Comparison of ENCODE assay signal across 8 mouse cellular contexts in the genomic region with DNA sequence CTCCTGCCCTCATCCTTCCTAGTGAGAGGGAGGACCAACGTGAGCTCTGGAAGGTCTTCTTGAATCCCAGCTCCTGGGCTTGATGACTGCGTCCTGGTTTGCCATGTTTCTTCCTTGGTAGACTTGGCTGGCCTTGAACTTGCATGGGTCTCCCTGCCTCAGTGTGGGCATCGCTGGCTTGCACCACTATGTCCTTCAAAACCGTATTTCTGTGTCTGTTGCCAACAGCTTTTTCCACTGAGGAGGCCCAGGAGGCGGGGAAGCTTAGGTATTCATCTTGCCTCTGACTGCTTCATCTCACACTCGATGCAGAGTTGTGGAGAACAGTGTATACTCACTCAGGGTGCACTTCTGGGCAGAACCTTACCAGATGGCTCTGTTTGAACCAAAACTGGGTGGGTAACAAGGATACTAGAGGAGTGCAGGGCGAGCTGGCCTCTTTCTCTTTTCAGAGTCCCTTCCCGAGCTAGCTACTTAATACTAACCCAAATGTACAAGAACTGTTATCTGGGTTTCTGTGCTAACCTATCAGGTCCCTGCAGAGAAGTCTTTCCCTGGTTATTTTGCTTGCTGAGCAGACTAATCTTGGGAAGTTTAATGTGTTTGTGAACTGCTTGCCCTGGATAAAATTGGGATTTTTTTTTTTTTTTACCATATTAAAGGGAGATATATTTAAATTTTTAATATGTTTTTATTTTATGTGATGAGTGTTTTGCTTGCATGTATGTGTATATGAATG. TPM values are rescaled to one million over a fixed set of nuclear protein-coding genes. Genes with fewer than 3 reads are reported as not detected.
DNase-seq lines count a peak whose midpoint lies in the region; ATAC-seq and TF ChIP-seq lines count a peak whose summit lies in the region.

No protein-coding gene starts in this region.

- no peaks in the 10 kb centered on the region for H3K9me3 ChIP-seq in megakaryocyte, embryonic 14.5 days
- no peaks in the 10 kb centered on the region for H3K9me3 ChIP-seq in embryonic facial prominence, embryonic 11.5 days (replicated peaks; ENCODE audit: control insufficient read depth, low read length)
- no peaks in the 10 kb centered on the region for H3K9me3 ChIP-seq in hindbrain, embryonic 11.5 days (ENCODE audit: control insufficient read depth, low read length)
- no peaks in the 10 kb centered on the region for H3K9me3 ChIP-seq in liver, embryonic 15.5 days (replicated peaks)

- H3K27me3 ChIP-seq in megakaryocyte, embryonic 14.5 days (replicated peaks) = no peaks in the 10 kb centered on the region
- no peaks in the 10 kb centered on the region for H3K27me3 ChIP-seq in embryonic facial prominence, embryonic 11.5 days (ENCODE audit: control insufficient read depth, insufficient read depth, low read length)
- no peaks in the 10 kb centered on the region for H3K27me3 ChIP-seq in hindbrain, embryonic 11.5 days (ENCODE audit: control insufficient read depth, insufficient read depth, low read length)
- H3K27me3 ChIP-seq in liver, embryonic 15.5 days = no peaks in the 10 kb centered on the region
- H3K27me3 ChIP-seq in small intestine, adult 2 months (ENCODE audit: control insufficient read depth, insufficient read depth, low read length) = no peaks in the 10 kb centered on the region

- H3K4me2 ChIP-seq in embryonic facial prominence, embryonic 11.5 days (ENCODE audit: low read depth, low read length) = peak overlapping the region; percentile 78
- H3K4me2 ChIP-seq in hindbrain, embryonic 11.5 days (replicated peaks; ENCODE audit: low read depth, low read length) = peak overlapping the region; percentile 75
- peak overlapping the region; percentile 86 for H3K4me2 ChIP-seq in liver, embryonic 15.5 days

- peaks cover 35% of the 10 kb centered on the region for H3K36me3 ChIP-seq in megakaryocyte, embryonic 14.5 days (replicated peaks; ENCODE audit: low read length)
- H3K36me3 ChIP-seq in embryonic facial prominence, embryonic 11.5 days (replicated peaks; ENCODE audit: control insufficient read depth, insufficient read depth, low read depth, low read length) = no peaks in the 10 kb centered on the region
- no peaks in the 10 kb centered on the region for H3K36me3 ChIP-seq in hindbrain, embryonic 11.5 days (ENCODE audit: control insufficient read depth, insufficient read depth, low read length)
- H3K36me3 ChIP-seq in liver, embryonic 15.5 days (replicated peaks) = peaks cover 24% of the 10 kb centered on the region
- H3K36me3 ChIP-seq in small intestine, adult 2 months (ENCODE audit: control insufficient read depth, insufficient read depth, low read length) = no peaks in the 10 kb centered on the region

- H3K9ac ChIP-seq in embryonic facial prominence, embryonic 11.5 days (replicated peaks; ENCODE audit: low read length) = peak overlapping the region; percentile 90
- H3K9ac ChIP-seq in hindbrain, embryonic 11.5 days (ENCODE audit: low read depth, low read length) = peak overlapping the region; percentile 73
- H3K9ac ChIP-seq in liver, embryonic 15.5 days = peak overlapping the region; percentile 81

- H3K27ac ChIP-seq in embryonic facial prominence, embryonic 11.5 days (replicated peaks; ENCODE audit: low read depth, low read length) = no peak overlapping the region
- peak overlapping the region; percentile 77; the same call in 1 of the 2 replicates for H3K27ac ChIP-seq in hindbrain, embryonic 11.5 days (ENCODE audit: low read depth, low read length)
- peak overlapping the region; percentile 84 for H3K27ac ChIP-seq in liver, embryonic 15.5 days (replicated peaks)
- no peak overlapping the region for H3K27ac ChIP-seq in small intestine, adult 2 months (ENCODE audit: insufficient read depth, low read depth, low read length)

- ATAC-seq in megakaryocyte, adult 5-6 weeks (ENCODE audit: poor library complexity, severe bottlenecking) = no peak
- ATAC-seq in embryonic facial prominence, embryonic 11.5 days (replicated peaks; ENCODE audit: insufficient number of reproducible peaks, low FRiP score, low TSS enrichment, low read depth) = no peak
- ATAC-seq in hindbrain, embryonic 11.5 days (ENCODE audit: low FRiP score) = no peak
- no peak for ATAC-seq in liver, embryonic 15.5 days (ENCODE audit: insufficient read depth)

- H3K4me3 ChIP-seq in megakaryocyte, embryonic 14.5 days (replicated peaks) = peak overlapping the region; percentile 98
- H3K4me3 ChIP-seq in embryonic facial prominence, embryonic 11.5 days (ENCODE audit: low read depth, low read length) = peak overlapping the region; percentile 81
- H3K4me3 ChIP-seq in hindbrain, embryonic 11.5 days (ENCODE audit: low read depth, low read length) = peak overlapping the region; percentile 63
- H3K4me3 ChIP-seq in liver, embryonic 15.5 days (replicated peaks) = peak overlapping the region; percentile 89
- peak overlapping the region; percentile 94 for H3K4me3 ChIP-seq in small intestine, adult 2 months (ENCODE audit: low read depth, low read length)

- 23% methylated on average over 8 of the region's 8 CpGs for WGBS in embryonic facial prominence, embryonic 11.5 days
- 26% methylated on average over 8 of the region's 8 CpGs for WGBS in hindbrain, embryonic 11.5 days
- WGBS in liver, embryonic 15.5 days (ENCODE audit: insufficient replicate concordance) = 8% methylated on average over 8 of the region's 8 CpGs
- 19% methylated on average over 8 of the region's 8 CpGs for WGBS in small intestine, adult 2 months

- no peak for TF ChIP-seq CTCF in small intestine, adult 2 months (IDR thresholded peaks at IDR 0.05; ENCODE audit: extremely low read depth, insufficient read length, insufficient replicate concordance, low read depth, low read length)

- DNase-seq in adrenal gland, adult 8-10 months = peak; percentile 83
- no peak for DNase-seq in embryonic facial prominence, embryonic 11.5 days (ENCODE audit: low spot score)
- no peak for DNase-seq in hindbrain, embryonic 11.5 days (ENCODE audit: low spot score)
- no peak for DNase-seq in gastrocnemius, adult 18-20 months (ENCODE audit: low spot score)

- H3K4me1 ChIP-seq in megakaryocyte, embryonic 14.5 days = peaks cover 55% of the 10 kb centered on the region
- H3K4me1 ChIP-seq in embryonic facial prominence, embryonic 11.5 days (ENCODE audit: control insufficient read depth, insufficient read depth, low read length) = peaks cover 3% of the 10 kb centered on the region; the same call in 1 of the 2 replicates
- peaks cover 3% of the 10 kb centered on the region; the same call in 1 of the 2 replicates for H3K4me1 ChIP-seq in hindbrain, embryonic 11.5 days (replicated peaks; ENCODE audit: control insufficient read depth, insufficient read depth, low read length)
- H3K4me1 ChIP-seq in liver, embryonic 15.5 days (replicated peaks) = peaks cover 38% of the 10 kb centered on the region
- H3K4me1 ChIP-seq in small intestine, adult 2 months (ENCODE audit: control insufficient read depth, insufficient read depth, insufficient read length, low read length) = peaks cover 4% of the 10 kb centered on the region; the same call in 1 of the 2 replicates

- no peak for TF ChIP-seq POLR2A in small intestine, adult 2 months (IDR thresholded peaks at IDR 0.05; ENCODE audit: low read depth, low read length)

RNA-seq across cellular contexts. Expression of gene Zfp346, which starts 1.0 kb away (rescaled TPM):
- polyA plus RNA-seq in megakaryocyte, embryonic 14.5 days (2012; ENCODE audit: insufficient read depth, low replicate concordance) = 2.4 TPM in 1 of 2 replicates, not detected in the other
- 8.0 and 12.3 TPM in 2 replicates for total RNA-seq in megakaryocyte, adult 5-6 weeks (2015)
- total RNA-seq in megakaryocyte, adult 5-6 weeks (2017) = 6.6 and 8.2 TPM in 2 replicates
- 10 to 100 TPM; 50.4 to 83.6 (median 73.9) TPM for total RNA-seq in adrenal gland, adult 8-10 months (2022)
- polyA plus RNA-seq in embryonic facial prominence, embryonic 11.5 days (2014; fragmentation: Nextera tagmentation; extraction: Ambion mirVana) = 19.0 and 19.6 TPM in 2 replicates
- polyA plus RNA-seq in hindbrain, embryonic 11.5 days (2014; fragmentation: Nextera tagmentation; extraction: Ambion mirVana) = 21.1 and 25.2 TPM in 2 replicates
- 6.9 and 7.9 TPM in 2 replicates for polyA plus RNA-seq in liver, embryonic 15.5 days (2015; fragmentation: Nextera tagmentation; extraction: Ambion mirVana)
- polyA plus RNA-seq in small intestine, adult 2 months (2012; rRNA removed) = 4.0 and 4.1 TPM in 2 replicates
- total RNA-seq in gastrocnemius, adult 18-20 months (2021) = 10 to 100 TPM; 12.1 to 14.5 TPM

RNA-seq across cellular contexts. Expression of gene Uimc1, which starts 6.0 kb away (rescaled TPM):
- 1.2 and 4.7 TPM in 2 replicates for polyA plus RNA-seq in megakaryocyte, embryonic 14.5 days (2012; ENCODE audit: insufficient read depth, low replicate concordance)
- 54.5 and 58.7 TPM in 2 replicates for total RNA-seq in megakaryocyte, adult 5-6 weeks (2015)
- 69.5 and 85.7 TPM in 2 replicates for total RNA-seq in megakaryocyte, adult 5-6 weeks (2017)
- 10 to 100 TPM; 25.2 to 45.6 (median 30.6) TPM for total RNA-seq in adrenal gland, adult 8-10 months (2022)
- 26.2 and 35.1 TPM in 2 replicates for polyA plus RNA-seq in embryonic facial prominence, embryonic 11.5 days (2014; fragmentation: Nextera tagmentation; extraction: Ambion mirVana)
- 21.5 and 24.1 TPM in 2 replicates for polyA plus RNA-seq in hindbrain, embryonic 11.5 days (2014; fragmentation: Nextera tagmentation; extraction: Ambion mirVana)
- polyA plus RNA-seq in liver, embryonic 15.5 days (2015; fragmentation: Nextera tagmentation; extraction: Ambion mirVana) = 11.5 and 13.1 TPM in 2 replicates
- 0.61 and 1.5 TPM in 2 replicates for polyA plus RNA-seq in small intestine, adult 2 months (2012; rRNA removed)
- total RNA-seq in gastrocnemius, adult 18-20 months (2021) = 10 to 100 TPM; 11.1 to 12.5 TPM

RNA-seq across cellular contexts. Expression of gene Gm17617, which starts 27.2 kb away (rescaled TPM):
- polyA plus RNA-seq in megakaryocyte, embryonic 14.5 days (2012; ENCODE audit: insufficient read depth, low replicate concordance) = not detected in 2 replicates
- total RNA-seq in megakaryocyte, adult 5-6 weeks (2015) = not detected in 2 replicates
- not detected in 2 replicates for total RNA-seq in megakaryocyte, adult 5-6 weeks (2017)
- not detected for total RNA-seq in adrenal gland, adult 8-10 months (2022)
- polyA plus RNA-seq in embryonic facial prominence, embryonic 11.5 days (2014; fragmentation: Nextera tagmentation; extraction: Ambion mirVana) = not detected in 2 replicates
- polyA plus RNA-seq in hindbrain, embryonic 11.5 days (2014; fragmentation: Nextera tagmentation; extraction: Ambion mirVana) = not detected in 2 replicates
- not detected in 2 replicates for polyA plus RNA-seq in liver, embryonic 15.5 days (2015; fragmentation: Nextera tagmentation; extraction: Ambion mirVana)
- not detected in 2 replicates for polyA plus RNA-seq in small intestine, adult 2 months (2012; rRNA removed)
- total RNA-seq in gastrocnemius, adult 18-20 months (2021) = not detected

RNA-seq across cellular contexts. Expression of gene Fgfr4, which starts 46.3 kb away (rescaled TPM):
- polyA plus RNA-seq in megakaryocyte, embryonic 14.5 days (2012; ENCODE audit: insufficient read depth, low replicate concordance) = not detected in 2 replicates
- not detected in 2 replicates for total RNA-seq in megakaryocyte, adult 5-6 weeks (2015)
- not detected in 2 replicates for total RNA-seq in megakaryocyte, adult 5-6 weeks (2017)
- total RNA-seq in adrenal gland, adult 8-10 months (2022) = 10 to 100 TPM; 19.0 to 63.2 (median 35.3) TPM
- 1.4 and 1.6 TPM in 2 replicates for polyA plus RNA-seq in embryonic facial prominence, embryonic 11.5 days (2014; fragmentation: Nextera tagmentation; extraction: Ambion mirVana)
- 0.66 and 1.5 TPM in 2 replicates for polyA plus RNA-seq in hindbrain, embryonic 11.5 days (2014; fragmentation: Nextera tagmentation; extraction: Ambion mirVana)
- 5.8 and 6.8 TPM in 2 replicates for polyA plus RNA-seq in liver, embryonic 15.5 days (2015; fragmentation: Nextera tagmentation; extraction: Ambion mirVana)
- polyA plus RNA-seq in small intestine, adult 2 months (2012; rRNA removed) = 2.9 and 4.8 TPM in 2 replicates
- total RNA-seq in gastrocnemius, adult 18-20 months (2021) = 1 to 10 TPM; 1.2 to 1.3 TPM

Comparison
In these comparisons a context has a peak if more than half of its experiments do, and no peak if none do; other contexts are left out.
1. H3K27ac ChIP-seq: peak in hindbrain, embryonic 11.5 days (single experiment) and liver, embryonic 15.5 days (single experiment); none in embryonic facial prominence, embryonic 11.5 days (single experiment) and small intestine, adult 2 months (single experiment).
2. Peak in every context shown above with its lines, with median percentiles within 50 percentile points of each other: H3K4me3 ChIP-seq, H3K4me2 ChIP-seq and H3K9ac ChIP-seq.